Mouse (Mus musculus): ENCODE results near the gene 2300009A05Rik. TPM values are rescaled to one million over a fixed set of nuclear protein-coding genes. Genes with fewer than 3 reads are reported as not detected.
A peak's percentile ranks its signal among the peaks of the same experiment; 100 is the strongest.

Gene 2300009A05Rik
- total RNA-seq (2021) = 10 to 100 TPM; 32.9 to 37.8 TPM
- long read RNA-seq, experiment 1, transcript 2300009A05Rik-201 (2 exons, 595 nt) = major isoform, 21 of 24 reads
- long read RNA-seq, experiment 1, partial matches to known transcripts = 0 of 24 reads
- long read RNA-seq, experiment 1, other reads (novel, unspliced or antisense) = 0 of 24 reads
- long read RNA-seq, experiment 2, transcript 2300009A05Rik-201 (2 exons, 595 nt) = major isoform, 29 of 29 reads
- long read RNA-seq, experiment 2, partial matches to known transcripts = 0 of 29 reads
- long read RNA-seq, experiment 2, other reads (novel, unspliced or antisense) = 0 of 29 reads

GRCm38 (mm10) chr9:63398611-63399462, at the start of gene 2300009A05Rik:
Gene 2300009A05Rik (minus strand): TSS chr9:63399246.
- peak; percentile 92 for DNase-seq (ENCODE audit: low spot score in 2 of 2)

- DNase-seq (ENCODE audit: low spot score in 2 of 2) = no peak
These were observed 44.6 kb upstream of the 2300009A05Rik start for GRCm38 (mm10) chr9:63443695-63444094.

GRCm38 (mm10) chr9:63430652-63431051, 31.6 kb upstream of the 2300009A05Rik start:
- DNase-seq (ENCODE audit: low spot score in 2 of 2) = no peak

GRCm38 (mm10) chr9:63421096-63421736, 22.2 kb upstream of the 2300009A05Rik start:
- peak in 1 of 2 experiments; percentile 18 for DNase-seq (ENCODE audit: low spot score in 2 of 2)

- DNase-seq (ENCODE audit: low spot score in 2 of 2) = no peak
These were observed 21.4 kb upstream of the 2300009A05Rik start for GRCm38 (mm10) chr9:63420396-63420795.

- no peak for DNase-seq (ENCODE audit: low spot score in 2 of 2)
These were observed 1.1 kb upstream of the 2300009A05Rik start for GRCm38 (mm10) chr9:63400176-63400575.

GRCm38 (mm10) chr9:63399463-63399815, 393 bp upstream of the 2300009A05Rik start:
- DNase-seq (ENCODE audit: low spot score in 2 of 2) = no peak

- peak in 1 of 2 experiments; percentile 35 for DNase-seq (ENCODE audit: low spot score in 2 of 2)
These were observed 3.4 kb downstream of the 2300009A05Rik start for GRCm38 (mm10) chr9:63395612-63396011.

- no peak for DNase-seq (ENCODE audit: low spot score in 2 of 2)
These were observed 7.7 kb downstream of the 2300009A05Rik start for GRCm38 (mm10) chr9:63391307-63391706.

- DNase-seq (ENCODE audit: low spot score in 2 of 2) = no peak
These were observed 16.3 kb downstream of the 2300009A05Rik start for GRCm38 (mm10) chr9:63382761-63383160.

- no peak for DNase-seq (ENCODE audit: low spot score in 2 of 2)
These were observed 18.7 kb downstream of the 2300009A05Rik start for GRCm38 (mm10) chr9:63380326-63380725.

- no peak for DNase-seq (ENCODE audit: low spot score in 2 of 2)
These were observed 20.9 kb downstream of the 2300009A05Rik start for GRCm38 (mm10) chr9:63378174-63378573.

- DNase-seq (ENCODE audit: low spot score in 2 of 2) = peak; percentile 90 to 93
These were observed 21.5 kb downstream of the 2300009A05Rik start, which contains the start of gene Map2k5 for GRCm38 (mm10) chr9:63377270-63378142. Gene Map2k5 (minus strand): TSS chr9:63377902.

- no peak for DNase-seq (ENCODE audit: low spot score in 2 of 2)
These were observed 25.7 kb downstream of the 2300009A05Rik start for GRCm38 (mm10) chr9:63373315-63373714.

GRCm38 (mm10) chr9:63372541-63372940, 26.5 kb downstream of the 2300009A05Rik start:
- DNase-seq (ENCODE audit: low spot score in 2 of 2) = no peak

- DNase-seq (ENCODE audit: low spot score in 2 of 2) = no peak
These were observed 38.6 kb downstream of the 2300009A05Rik start for GRCm38 (mm10) chr9:63360410-63360809.

- no peak for DNase-seq (ENCODE audit: low spot score in 2 of 2)
These were observed 40.0 kb downstream of the 2300009A05Rik start for GRCm38 (mm10) chr9:63359016-63359415.

GRCm38 (mm10) chr9:63356721-63357120, 42.3 kb downstream of the 2300009A05Rik start:
- DNase-seq (ENCODE audit: low spot score in 2 of 2) = no peak

GRCm38 (mm10) chr9:63356278-63356677, 42.8 kb downstream of the 2300009A05Rik start:
- DNase-seq (ENCODE audit: low spot score in 2 of 2) = no peak

GRCm38 (mm10) chr9:63354168-63354567, 44.9 kb downstream of the 2300009A05Rik start:
- no peak for DNase-seq (ENCODE audit: low spot score in 2 of 2)

GRCm38 (mm10) chr9:63350030-63350429, 49.0 kb downstream of the 2300009A05Rik start:
- DNase-seq (ENCODE audit: low spot score in 2 of 2) = no peak

All from layer of hippocampus, postnatal 14 days (tissue).